Mouse (Mus musculus): ENCODE data around the gene Mto1. TPM values are rescaled to one million over a fixed set of nuclear protein-coding genes. Genes with fewer than 3 reads are reported as not detected.

Mto1 gene
- polyA plus RNA-seq (2015; fragmentation: Illumina TruSeq; extraction: RNeasy Lipid Tissue Mini Kit (QIAGEN cat#74804); ENCODE audit: insufficient read depth, low replicate concordance): 24.9 TPM

DNA sequence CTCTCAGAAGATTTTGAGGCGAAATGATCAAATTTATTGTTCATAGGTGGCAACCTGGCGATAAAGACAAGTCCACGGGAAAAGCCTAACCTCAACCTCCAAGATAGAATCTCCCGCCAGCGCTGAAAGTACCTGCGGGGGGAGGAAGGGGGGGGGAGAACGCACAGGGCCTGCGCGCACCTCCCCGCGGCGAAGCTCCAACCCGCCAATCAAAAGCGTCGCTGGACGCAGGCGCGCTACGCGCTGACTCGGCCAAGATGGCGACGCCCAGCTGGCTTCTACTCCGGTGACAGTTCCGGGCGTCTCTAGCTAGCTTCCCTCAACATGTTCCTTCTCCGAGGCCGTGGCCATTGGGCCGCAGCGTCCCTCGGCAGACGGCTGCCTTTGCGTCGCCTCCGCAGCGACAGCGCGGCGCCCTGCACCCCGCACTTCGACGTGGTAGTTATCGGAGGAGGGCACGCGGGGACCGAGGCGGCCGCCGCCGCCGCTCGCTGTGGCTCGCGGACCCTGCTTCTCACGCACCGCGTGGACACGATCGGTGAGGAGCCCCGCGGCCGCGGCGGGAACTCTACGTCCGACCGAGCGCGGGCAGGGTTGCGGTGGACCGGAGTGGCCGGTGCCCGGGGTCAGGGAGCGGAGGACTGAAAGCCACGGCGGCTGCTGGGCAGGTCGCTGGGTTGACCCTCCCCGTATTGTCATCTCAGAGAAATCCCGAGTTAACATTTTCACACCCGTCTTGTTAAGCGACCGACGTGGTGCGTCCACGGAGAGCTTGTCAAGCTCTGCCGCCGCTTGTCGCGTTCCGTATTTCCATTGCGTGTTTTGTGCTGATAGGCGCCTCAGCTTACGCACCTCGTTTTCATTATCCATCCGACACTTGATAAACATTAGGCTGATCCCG is at the start of gene Mto1, which contains the start of gene Gm17324:
Mto1 (plus strand) TSS at position 236 of the 901 bp plus-strand sequence.
Gm17324 (minus strand) TSS at position 814 of the 901 bp plus-strand sequence.

GRCm38 (mm10) chr9:78442579-78443392 is 5.2 kb upstream of the Mto1 start, which contains the start of gene Cgas:
Gene Cgas (minus strand): TSS chr9:78443237.

DNA sequence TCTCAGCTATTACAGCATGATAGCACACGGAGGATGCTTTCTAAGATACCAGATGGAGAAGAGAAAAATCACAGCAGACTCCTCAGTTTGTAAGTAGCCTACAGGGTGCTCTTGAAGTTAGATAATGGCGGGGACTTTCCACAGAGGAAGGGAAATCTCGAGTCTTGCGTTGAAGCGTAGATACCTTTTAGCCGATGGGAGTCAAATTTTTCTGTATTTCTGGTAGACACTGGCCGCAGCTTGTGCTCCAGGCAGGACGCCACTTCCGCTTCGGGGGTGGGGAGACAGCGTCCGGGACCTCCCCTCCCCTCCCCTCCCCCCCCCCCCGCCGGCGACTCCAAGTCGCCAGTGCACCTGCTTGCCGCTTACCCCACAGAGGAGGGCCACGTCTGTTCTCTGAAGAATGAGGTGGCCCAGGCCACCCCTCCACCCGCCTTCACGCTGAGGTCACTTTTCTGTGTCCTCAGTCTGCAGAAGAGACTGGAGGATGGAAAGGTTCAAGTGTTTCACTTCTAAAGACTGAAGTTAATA is 40.9 kb downstream of the Mto1 start, which contains the start of gene Eef1a1:
Eef1a1 (minus strand) TSS at position 262 of the 531 bp plus-strand sequence.

Other genes with a start within 250 kb of the Mto1 start
- not detected for gene Gsta1, start 217.6 kb upstream of the Mto1 start, polyA plus RNA-seq (2015; fragmentation: Illumina TruSeq; extraction: RNeasy Lipid Tissue Mini Kit (QIAGEN cat#74804); ENCODE audit: insufficient read depth, low replicate concordance)
- not detected for gene Gm3776, start 191.1 kb upstream of the Mto1 start, polyA plus RNA-seq (2015; fragmentation: Illumina TruSeq; extraction: RNeasy Lipid Tissue Mini Kit (QIAGEN cat#74804); ENCODE audit: insufficient read depth, low replicate concordance)
- not detected for gene Gm10639, start 158.3 kb upstream of the Mto1 start, polyA plus RNA-seq (2015; fragmentation: Illumina TruSeq; extraction: RNeasy Lipid Tissue Mini Kit (QIAGEN cat#74804); ENCODE audit: insufficient read depth, low replicate concordance)
- gene Omt2a, start 133.4 kb upstream of the Mto1 start, polyA plus RNA-seq (2015; fragmentation: Illumina TruSeq; extraction: RNeasy Lipid Tissue Mini Kit (QIAGEN cat#74804); ENCODE audit: insufficient read depth, low replicate concordance): not detected
- not detected for gene Omt2b, start 120.6 kb upstream of the Mto1 start, polyA plus RNA-seq (2015; fragmentation: Illumina TruSeq; extraction: RNeasy Lipid Tissue Mini Kit (QIAGEN cat#74804); ENCODE audit: insufficient read depth, low replicate concordance)
- not detected for gene Gsta2, start 92.4 kb upstream of the Mto1 start, polyA plus RNA-seq (2015; fragmentation: Illumina TruSeq; extraction: RNeasy Lipid Tissue Mini Kit (QIAGEN cat#74804); ENCODE audit: insufficient read depth, low replicate concordance)
- gene Dppa5a, start 80.0 kb upstream of the Mto1 start, polyA plus RNA-seq (2015; fragmentation: Illumina TruSeq; extraction: RNeasy Lipid Tissue Mini Kit (QIAGEN cat#74804); ENCODE audit: insufficient read depth, low replicate concordance): not detected
- gene Ooep, start 69.5 kb upstream of the Mto1 start, polyA plus RNA-seq (2015; fragmentation: Illumina TruSeq; extraction: RNeasy Lipid Tissue Mini Kit (QIAGEN cat#74804); ENCODE audit: insufficient read depth, low replicate concordance): not detected
- 1.5 TPM for gene Ddx43, start 52.4 kb upstream of the Mto1 start, polyA plus RNA-seq (2015; fragmentation: Illumina TruSeq; extraction: RNeasy Lipid Tissue Mini Kit (QIAGEN cat#74804); ENCODE audit: insufficient read depth, low replicate concordance)
- gene Cgas, start 5.0 kb upstream of the Mto1 start, polyA plus RNA-seq (2015; fragmentation: Illumina TruSeq; extraction: RNeasy Lipid Tissue Mini Kit (QIAGEN cat#74804); ENCODE audit: insufficient read depth, low replicate concordance): 6.5 TPM
- not detected for gene Gm17324, start 578 bp downstream of the Mto1 start, polyA plus RNA-seq (2015; fragmentation: Illumina TruSeq; extraction: RNeasy Lipid Tissue Mini Kit (QIAGEN cat#74804); ENCODE audit: insufficient read depth, low replicate concordance)
- gene Eef1a1, start 40.9 kb downstream of the Mto1 start, polyA plus RNA-seq (2015; fragmentation: Illumina TruSeq; extraction: RNeasy Lipid Tissue Mini Kit (QIAGEN cat#74804); ENCODE audit: insufficient read depth, low replicate concordance): 13,150 TPM
- gene Slc17a5, start 139.8 kb downstream of the Mto1 start, polyA plus RNA-seq (2015; fragmentation: Illumina TruSeq; extraction: RNeasy Lipid Tissue Mini Kit (QIAGEN cat#74804); ENCODE audit: insufficient read depth, low replicate concordance): 10.2 TPM
- 0.23 TPM for gene Cd109, start 167.3 kb downstream of the Mto1 start, polyA plus RNA-seq (2015; fragmentation: Illumina TruSeq; extraction: RNeasy Lipid Tissue Mini Kit (QIAGEN cat#74804); ENCODE audit: insufficient read depth, low replicate concordance)

All from spleen, adult 10 weeks (tissue).